Mouse (Mus musculus) frontal cortex, postnatal 10 days (tissue): ENCODE results near the gene Tmem45a2.
"Not testable (repeated sequence)": the region's sequence is repeated elsewhere in the genome, so short reads cannot be mapped to it uniquely, and the experiment has no call there.

Experiments
- DNase-seq, 2 experiments: peaks; one replicate each; pipeline ENCODE4 v3.0.0; 2022; ENCODE audit warnings: low spot score in 2 of 2, mixed read lengths in 1 of 2

Gene Tmem45a2

DNA sequence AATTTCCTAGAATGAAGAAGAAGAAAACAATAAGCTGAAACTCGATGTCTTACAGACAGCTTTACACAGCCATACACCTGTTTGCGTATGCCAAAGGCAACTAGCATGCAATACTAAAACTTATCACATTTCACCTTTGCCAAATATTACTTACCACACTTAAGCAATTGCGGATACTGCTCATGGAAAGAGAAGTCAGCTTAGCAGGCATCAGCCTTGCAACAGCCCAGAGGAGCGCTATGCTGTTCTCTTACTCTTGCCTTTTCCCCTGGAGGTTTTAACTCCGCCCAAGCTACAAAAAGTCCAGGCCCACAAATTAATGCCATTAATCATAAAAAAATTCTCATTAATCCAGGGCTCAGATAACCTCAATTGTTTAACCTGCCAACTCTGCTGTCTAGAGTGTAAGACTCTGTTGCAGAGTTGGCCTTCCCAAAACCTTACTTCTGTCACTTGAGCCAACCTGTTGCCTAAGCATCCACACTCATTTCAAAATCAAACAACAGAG lies at the start of gene Tmem45a2:
TSS of gene Tmem45a2 (minus strand) at position 241 of the 508 bp plus-strand sequence.
- no peak for DNase-seq

- no peak for DNase-seq
These were observed 46.4 kb upstream of the Tmem45a2 start for GRCm38 (mm10) chr16:57117562-57117961.

- no peak for DNase-seq
These were observed 44.9 kb upstream of the Tmem45a2 start for GRCm38 (mm10) chr16:57116066-57116465.

DNA sequence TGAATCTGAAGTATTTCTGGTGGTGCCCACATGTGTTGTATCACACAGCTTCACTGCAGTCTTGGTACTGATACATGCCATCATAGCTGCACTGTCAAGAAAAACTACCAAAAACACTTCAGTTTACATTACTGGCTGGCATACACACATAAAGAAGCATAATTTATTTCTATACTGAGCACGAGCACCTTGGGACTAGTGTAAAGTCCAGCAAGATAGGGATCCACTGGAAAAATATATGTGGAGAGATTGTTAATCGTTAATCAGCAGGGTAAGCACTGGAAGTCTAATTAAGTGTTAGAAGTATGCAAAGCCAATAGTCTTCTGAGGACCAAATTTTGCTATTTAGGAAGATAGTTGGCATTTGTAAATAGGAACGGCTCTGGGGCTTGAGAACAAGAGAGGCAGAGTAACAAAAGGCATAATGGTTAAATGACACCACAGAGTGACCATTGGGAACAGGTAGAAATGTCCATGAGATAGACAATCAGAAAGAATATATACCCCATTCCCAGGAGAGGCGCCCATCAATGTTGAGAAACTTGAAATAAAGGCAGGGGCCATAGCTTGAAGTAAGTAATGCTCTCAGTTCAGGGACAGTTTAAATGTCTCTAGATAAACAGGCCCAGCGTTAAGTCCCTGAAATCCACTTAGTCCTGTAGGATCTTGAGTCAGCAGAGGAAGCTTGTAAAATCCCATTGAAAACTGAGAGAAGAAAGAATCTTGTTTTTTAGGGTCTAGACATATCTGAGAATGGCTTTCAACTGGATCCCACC lies 35.2 kb upstream of the Tmem45a2 start:
- no peak for DNase-seq

- no peak for DNase-seq
These were observed 30.0 kb upstream of the Tmem45a2 start for GRCm38 (mm10) chr16:57101174-57101573.

DNA sequence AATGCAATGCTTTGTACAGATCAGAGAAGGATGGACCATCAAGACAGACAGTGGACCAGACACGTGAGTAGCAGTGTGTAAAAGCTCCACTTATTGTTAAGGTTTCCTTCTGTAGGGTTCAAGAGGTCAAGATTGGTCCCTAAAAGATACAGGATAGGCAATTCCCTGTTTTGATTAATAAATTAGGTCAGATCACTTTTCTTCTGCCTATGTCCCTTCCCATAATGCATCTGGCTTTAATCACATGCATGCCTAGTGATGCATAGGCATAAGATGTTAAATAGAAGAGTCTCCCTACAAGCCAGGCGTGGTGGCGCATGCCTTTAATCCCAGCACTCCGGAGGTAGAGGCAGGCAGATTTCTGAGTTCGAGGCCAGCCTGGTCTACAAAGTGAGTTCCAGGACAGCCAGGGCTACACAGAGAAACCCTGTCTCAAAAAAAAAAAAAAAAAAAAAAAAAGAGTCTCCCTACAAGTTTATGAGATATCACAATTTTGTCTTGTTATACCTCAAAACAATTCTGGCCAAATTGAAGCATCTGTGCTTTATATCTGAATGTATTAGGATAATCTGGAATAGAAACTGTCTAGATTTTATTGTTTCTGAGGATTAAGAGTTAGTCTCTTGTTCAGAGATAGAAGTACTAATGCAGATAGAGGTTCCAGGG lies 28.5 kb upstream of the Tmem45a2 start:
- no peak for DNase-seq

- DNase-seq = no peak
These were observed 27.4 kb upstream of the Tmem45a2 start for GRCm38 (mm10) chr16:57098468-57099144.

- DNase-seq = no peak
These were observed 21.9 kb upstream of the Tmem45a2 start for GRCm38 (mm10) chr16:57092911-57093605.

DNA sequence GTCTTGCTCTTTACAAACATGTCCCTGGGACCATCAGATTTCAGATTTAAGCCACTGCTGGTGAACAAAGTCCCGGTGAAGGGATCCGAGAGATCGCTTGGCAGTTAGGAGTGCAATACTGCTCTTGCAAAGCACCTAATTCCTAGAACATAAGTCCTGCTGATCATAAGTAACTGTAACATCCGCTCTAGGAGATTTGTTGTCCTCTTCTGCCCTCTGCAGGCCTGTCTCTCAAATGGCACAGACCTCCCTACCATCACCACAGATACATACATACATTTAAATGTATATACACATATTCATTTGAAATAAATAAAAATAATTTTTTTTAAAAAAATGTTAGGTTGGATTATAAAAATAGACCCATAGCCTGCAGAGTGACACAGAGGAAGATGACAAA lies 21.3 kb upstream of the Tmem45a2 start:
- peak in 1 of 2 experiments; percentile 46 for DNase-seq

GRCm38 (mm10) chr16:57079577-57079976 lies 8.4 kb upstream of the Tmem45a2 start:
- no peak for DNase-seq

GRCm38 (mm10) chr16:57075986-57076385 lies 4.8 kb upstream of the Tmem45a2 start:
- DNase-seq = no peak

- DNase-seq = no peak
These were observed 9.1 kb downstream of the Tmem45a2 start for GRCm38 (mm10) chr16:57062045-57062444.

DNA sequence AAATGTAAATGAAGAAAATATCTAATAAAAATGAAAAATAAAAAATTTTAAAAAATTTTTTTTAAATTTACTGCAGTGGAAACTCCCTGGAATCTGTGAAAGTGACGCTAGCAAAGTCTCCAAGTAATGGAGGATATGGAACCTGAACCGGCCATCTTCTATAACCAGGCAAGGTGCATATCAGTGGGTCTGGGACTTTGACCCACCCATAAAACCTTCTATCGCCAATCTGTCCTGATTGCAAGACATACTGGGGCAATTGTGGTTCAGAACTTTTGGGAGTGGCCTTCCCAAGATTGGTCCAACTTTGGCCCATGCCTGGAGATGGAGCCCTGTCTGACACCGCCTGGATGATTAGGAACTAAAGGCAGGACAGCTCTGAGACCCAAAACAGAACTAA lies 14.2 kb downstream of the Tmem45a2 start:
- DNase-seq = no peak

GRCm38 (mm10) chr16:57049974-57050373 lies 21.2 kb downstream of the Tmem45a2 start:
- DNase-seq = no peak

DNA sequence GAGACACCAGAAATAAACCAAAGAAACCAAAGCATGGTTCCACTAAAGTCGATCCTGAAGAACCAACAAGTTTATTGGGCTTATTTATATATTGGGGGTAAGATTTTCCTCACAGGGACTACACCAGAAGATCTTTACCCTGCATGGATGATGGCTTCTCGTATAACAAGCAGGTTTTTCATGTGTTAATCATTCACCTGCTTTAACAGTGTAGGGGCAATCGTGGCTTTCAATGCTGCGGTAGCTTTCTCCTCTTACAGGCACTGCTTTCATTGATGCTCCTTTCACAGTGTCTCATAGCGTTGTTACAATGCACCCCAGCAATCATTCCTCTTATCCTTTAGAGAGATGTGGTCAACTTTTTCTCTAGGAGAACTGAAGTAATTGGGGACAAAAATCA lies 32.6 kb downstream of the Tmem45a2 start:
- no peak for DNase-seq

DNA sequence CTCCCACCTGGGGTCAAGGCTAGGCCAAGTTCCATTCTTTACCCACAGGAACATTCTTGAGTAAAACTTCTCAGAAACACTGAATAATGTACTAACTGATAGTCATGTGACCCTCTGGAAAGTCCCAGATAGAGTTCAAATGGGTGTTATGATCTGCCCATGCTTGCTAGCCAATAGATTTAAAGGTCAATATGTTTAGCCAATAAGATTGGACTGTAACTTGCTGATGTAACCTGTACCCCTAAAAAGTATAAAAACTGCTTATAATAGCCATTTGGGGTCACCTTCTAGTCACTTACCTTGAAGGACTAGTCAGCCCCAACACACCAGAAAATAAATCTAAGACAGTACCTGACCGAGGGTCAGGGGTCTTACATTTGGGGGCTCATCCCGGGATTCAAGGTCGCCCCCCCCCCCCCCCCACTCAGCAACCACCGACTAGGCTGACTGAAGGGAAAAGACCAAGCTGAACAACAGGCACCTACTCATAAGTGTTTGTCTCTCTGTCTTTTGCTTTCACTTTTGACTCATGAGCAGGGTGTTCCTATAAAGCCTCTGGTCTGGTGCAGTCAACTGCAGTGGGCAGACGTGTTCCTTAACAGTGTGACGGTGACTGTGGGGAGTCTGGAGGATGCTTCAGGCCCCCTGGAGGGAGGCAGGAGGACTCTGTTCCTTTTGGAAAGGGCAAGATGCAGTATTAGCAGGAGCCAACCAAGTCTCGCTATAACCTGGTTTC lies 40.9 kb downstream of the Tmem45a2 start:
- no peak for DNase-seq

DNA sequence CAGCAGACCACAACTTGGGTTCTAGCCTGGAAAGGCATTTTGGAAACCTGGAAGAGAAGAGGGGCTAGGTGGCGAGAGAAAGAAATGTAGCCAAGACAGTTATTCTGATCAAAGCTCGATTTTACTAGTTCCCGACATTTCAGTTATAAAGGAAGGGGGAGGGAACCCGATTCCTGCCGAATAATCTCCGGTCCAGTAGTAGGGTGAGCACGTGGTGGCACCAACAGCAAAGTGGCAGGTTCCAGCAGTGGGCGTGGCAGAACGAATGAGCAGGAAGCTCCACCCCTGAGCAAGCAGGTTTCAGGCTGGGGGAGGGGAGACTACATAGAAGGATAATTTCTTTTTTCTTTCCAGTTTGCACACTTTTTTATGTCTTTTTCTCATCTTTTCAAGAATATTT lies 72.9 kb downstream of the Tmem45a2 start:
- not testable (repeated sequence) for DNase-seq
